ENCODE assay signal across 11 mouse cellular contexts in genomic region chr15:85041546-85042225, GRCm38 (mm10). TPM values are rescaled to one million over a fixed set of nuclear protein-coding genes. Genes with fewer than 3 reads are reported as not detected.
DNase-seq lines count a peak whose midpoint lies in the region; ATAC-seq lines count a peak whose summit lies in the region.
"Had no signal": no experiment of that assay in that cellular context is flagged by ENCODE, and none has a peak within 500 bp of the region (broad histone marks: within the 10 kb centered on the region; RNA-seq: fewer than 3 reads in every experiment).

No protein-coding gene starts in this region.

- H3K4me1 ChIP-seq in kidney, embryonic 16.5 days (ENCODE audit: insufficient read depth, low read length), result peaks cover 22% of the 10 kb centered on the region
- H3K4me1 ChIP-seq in brown adipose tissue, adult 24 weeks (ENCODE audit: control insufficient read depth, insufficient read depth, insufficient read length, low read length), result peaks cover 16% of the 10 kb centered on the region
- H3K4me1 ChIP-seq in heart, embryonic 15.5 days (replicated peaks), result peaks cover 55% of the 10 kb centered on the region
- H3K4me1 ChIP-seq in midbrain, embryonic 12.5 days, result peaks cover 33% of the 10 kb centered on the region

- DNase-seq in kidney, postnatal 14 days, result no peak
- DNase-seq in cerebellum, adult 8-10 months, result no peak
- DNase-seq in B cell, adult 2 months, result no peak
- no peak for DNase-seq in layer of hippocampus, adult 8-10 months (ENCODE audit: low spot score in 2 of 2)

- no peak overlapping the region for H3K4me3 ChIP-seq in kidney, embryonic 16.5 days (ENCODE audit: low read length)
- H3K4me3 ChIP-seq in brown adipose tissue, adult 24 weeks (ENCODE audit: insufficient read depth, low read depth, low read length), result no peak overlapping the region
- no peak overlapping the region for H3K4me3 ChIP-seq in heart, embryonic 15.5 days
- no peak overlapping the region for H3K4me3 ChIP-seq in midbrain, embryonic 12.5 days

- WGBS in kidney, embryonic 16.5 days, result 86% methylated on average over 10 of the region's 10 CpGs
- WGBS in heart, embryonic 15.5 days, result 64% methylated on average over 10 of the region's 10 CpGs
- 77% methylated on average over 10 of the region's 10 CpGs for WGBS in midbrain, embryonic 12.5 days

- H3K27ac ChIP-seq in kidney, embryonic 16.5 days (ENCODE audit: low read length), result peak overlapping the region; percentile 48
- peak overlapping the region; percentile 37 for H3K27ac ChIP-seq in brown adipose tissue, adult 24 weeks (replicated peaks; ENCODE audit: low read depth, low read length)
- H3K27ac ChIP-seq in heart, embryonic 15.5 days, result peak overlapping the region; percentile 81
- peak overlapping the region; percentile 74 for H3K27ac ChIP-seq in midbrain, embryonic 12.5 days (replicated peaks)

- peaks cover 10% of the 10 kb centered on the region; the same call in 1 of the 2 replicates for H3K36me3 ChIP-seq in kidney, embryonic 16.5 days (ENCODE audit: insufficient read depth, low read length)
- H3K36me3 ChIP-seq in heart, embryonic 15.5 days, result peaks cover 4% of the 10 kb centered on the region
- H3K36me3 ChIP-seq in midbrain, embryonic 12.5 days, result peaks cover 15% of the 10 kb centered on the region; the same call in 1 of the 2 replicates

- H3K9ac ChIP-seq in kidney, embryonic 16.5 days (replicated peaks; ENCODE audit: low read length), result no peak overlapping the region
- no peak overlapping the region; the same call in 1 of the 2 replicates for H3K9ac ChIP-seq in heart, embryonic 15.5 days
- no peak overlapping the region for H3K9ac ChIP-seq in midbrain, embryonic 12.5 days (replicated peaks)

- no peaks in the 10 kb centered on the region for H3K9me3 ChIP-seq in kidney, embryonic 16.5 days (ENCODE audit: low read length)
- H3K9me3 ChIP-seq in heart, embryonic 15.5 days (replicated peaks), result no peaks in the 10 kb centered on the region
- no peaks in the 10 kb centered on the region for H3K9me3 ChIP-seq in midbrain, embryonic 12.5 days
- H3K9me3 ChIP-seq: G1E had no signal

- H3K27me3 ChIP-seq in kidney, embryonic 16.5 days (ENCODE audit: insufficient read depth, low read length), result no peaks in the 10 kb centered on the region
- no peaks in the 10 kb centered on the region for H3K27me3 ChIP-seq in heart, embryonic 15.5 days
- no peaks in the 10 kb centered on the region for H3K27me3 ChIP-seq in midbrain, embryonic 12.5 days

- no peak overlapping the region for H3K4me2 ChIP-seq in kidney, embryonic 16.5 days (replicated peaks; ENCODE audit: low read depth, low read length)
- H3K4me2 ChIP-seq in heart, embryonic 15.5 days, result no peak overlapping the region
- H3K4me2 ChIP-seq in midbrain, embryonic 12.5 days (replicated peaks), result no peak overlapping the region

- ATAC-seq in kidney, embryonic 16.5 days (ENCODE audit: low FRiP score, low TSS enrichment), result no peak
- no peak for ATAC-seq in heart, embryonic 15.5 days (replicated peaks; ENCODE audit: insufficient number of reproducible peaks, insufficient read depth, low FRiP score, low read depth)
- ATAC-seq in midbrain, embryonic 12.5 days (ENCODE audit: low FRiP score, low read depth), result no peak

RNA-seq across cellular contexts. Expression of gene Fam118a, which starts 12.9 kb away (rescaled TPM):
- polyA plus RNA-seq in kidney, embryonic 16.5 days (2015; fragmentation: Nextera tagmentation; extraction: Ambion mirVana), result 23.3 and 23.9 TPM in 2 replicates
- 6.0 and 7.3 TPM in 2 replicates for polyA plus RNA-seq in brown adipose tissue, adult 24 weeks (2012; ENCODE audit: insufficient read depth, insufficient read length, missing spikeins)
- polyA plus RNA-seq in heart, embryonic 15.5 days (2015; fragmentation: Nextera tagmentation; extraction: Ambion mirVana), result 15.3 and 19.7 TPM in 2 replicates
- polyA plus RNA-seq in midbrain, embryonic 12.5 days (2016; fragmentation: Nextera tagmentation; extraction: Ambion mirVana), result 30.3 and 31.6 TPM in 2 replicates
- 10 to 100 TPM; 26.9 to 33.0 (median 29.7) TPM for total RNA-seq in layer of hippocampus, adult 8-10 months (2022)

RNA-seq across cellular contexts. Expression of gene Upk3a, which starts 24.7 kb away (rescaled TPM):
- 65.9 and 74.8 TPM in 2 replicates for polyA plus RNA-seq in kidney, embryonic 16.5 days (2015; fragmentation: Nextera tagmentation; extraction: Ambion mirVana)
- not detected in 2 replicates for polyA plus RNA-seq in brown adipose tissue, adult 24 weeks (2012; ENCODE audit: insufficient read depth, insufficient read length, missing spikeins)
- polyA plus RNA-seq in heart, embryonic 15.5 days (2015; fragmentation: Nextera tagmentation; extraction: Ambion mirVana), result 0.23 and 2.4 TPM in 2 replicates
- 0.33 and 0.50 TPM in 2 replicates for polyA plus RNA-seq in midbrain, embryonic 12.5 days (2016; fragmentation: Nextera tagmentation; extraction: Ambion mirVana)
- total RNA-seq in layer of hippocampus, adult 8-10 months (2022), result under 1 TPM in 1 of 4 experiments, not detected in 3; 0.71 TPM
- total RNA-seq: G1E; left cerebral cortex, postnatal 36 days; neutrophil, adult 5-6 weeks had no signal
- polyA plus RNA-seq: G1E had no signal

RNA-seq across cellular contexts. Expression of gene 5031439G07Rik, which starts 53.3 kb away (rescaled TPM):
- polyA plus RNA-seq in kidney, embryonic 16.5 days (2015; fragmentation: Nextera tagmentation; extraction: Ambion mirVana), result 7.1 and 7.2 TPM in 2 replicates
- 13.6 and 16.3 TPM in 2 replicates for polyA plus RNA-seq in brown adipose tissue, adult 24 weeks (2012; ENCODE audit: insufficient read depth, insufficient read length, missing spikeins)
- polyA plus RNA-seq in heart, embryonic 15.5 days (2015; fragmentation: Nextera tagmentation; extraction: Ambion mirVana), result 5.0 and 14.4 TPM in 2 replicates
- 15.5 and 16.2 TPM in 2 replicates for polyA plus RNA-seq in midbrain, embryonic 12.5 days (2016; fragmentation: Nextera tagmentation; extraction: Ambion mirVana)
- total RNA-seq in layer of hippocampus, adult 8-10 months (2022), result 10 to 100 TPM; 89.6 to 93.1 (median 92.6) TPM

Comparison
In these comparisons a context has a peak if more than half of its experiments do, and no peak if none do; other contexts are left out.
1. RNA of gene Upk3a, which starts 24.7 kb away (polyA plus RNA-seq): 65.9 to 74.8 TPM in kidney, embryonic 16.5 days; 0.33 to 0.50 TPM in midbrain, embryonic 12.5 days, 0.23 to 2.4 TPM in heart, embryonic 15.5 days and not detected in brown adipose tissue, adult 24 weeks; every median in the first group is over 10 times any median in the second.
2. Peak in every context shown above with its lines, with median percentiles within 50 percentile points of each other: H3K27ac ChIP-seq.